Mouse (Mus musculus): ENCODE measurements around the gene Dpf3.

- no peak for TF ChIP-seq POLR2A (IDR thresholded peaks at IDR 0.05; ENCODE audit: low read depth, low read length)
- no peak for TF ChIP-seq CTCF (conservative IDR thresholded peaks at IDR 0.05; ENCODE audit: insufficient read depth, insufficient read length, low read depth, low read length)
These were observed 166.8 kb downstream of the Dpf3 start for GRCm38 (mm10) chr12:83320725-83321124.
